Mouse (Mus musculus) testis, adult 2 months (tissue): Measurements from ENCODE around the gene Nt5c2. TPM values are rescaled to one million over a fixed set of nuclear protein-coding genes. Genes with fewer than 3 reads are reported as not detected.

Experiments
- H3K27ac ChIP-seq: fragments of 200-500 bp; 2 replicates; pipeline ENCODE4 v1.5.1; 2012; ENCODE audit warnings: low read depth, low read length; ENCODE audit not compliant: control insufficient read depth, insufficient read depth
- H3K27me3 ChIP-seq: fragments of 200-500 bp; 2 replicates; pipeline ENCODE4 v1.6.1; 2012; ENCODE audit warnings: mild to moderate bottlenecking, low read length, moderate library complexity; ENCODE audit not compliant: control insufficient read depth, insufficient read depth
- H3K36me3 ChIP-seq: fragments of 200-500 bp; 2 replicates; pipeline ENCODE4 v1.6.1; 2012; ENCODE audit warnings: mild to moderate bottlenecking, low read length; ENCODE audit not compliant: control insufficient read depth, insufficient read depth
- H3K4me1 ChIP-seq: fragments of 200-500 bp; 2 replicates; pipeline ENCODE4 v1.6.1; 2012; ENCODE audit warnings: low read length; ENCODE audit not compliant: control insufficient read depth, insufficient read depth
- H3K4me3 ChIP-seq: fragments of 200-500 bp; 2 replicates; pipeline ENCODE4 v1.5.1; 2012; ENCODE audit warnings: low read depth, mild to moderate bottlenecking, low read length, moderate library complexity, mixed read lengths; ENCODE audit not compliant: control insufficient read depth
- CTCF ChIP-seq: fragments of 200-500 bp; IDR thresholded peaks from 2 replicates; pipeline ENCODE4 v1.5.1; 2012; ENCODE audit warnings: low read depth, mild to moderate bottlenecking, inconsistent platforms, low read length, moderate library complexity; ENCODE audit not compliant: control insufficient read depth, insufficient read depth, insufficient replicate concordance
- POLR2A ChIP-seq: fragments of 200-500 bp; IDR thresholded peaks from 2 replicates; pipeline ENCODE4 v1.6.1; 2012; ENCODE audit warnings: low read depth, mild to moderate bottlenecking, inconsistent platforms, low read length, moderate library complexity; ENCODE audit not compliant: control insufficient read depth
- polyA plus RNA-seq: library from polyadenylated mRNA; depleted of rRNA; stranded (reverse); fragments of >200 nt; gene quantifications from 2 replicates; pipeline ENCODE4 v1.2.3, GENCODE M21; 2012

Nt5c2 gene
- polyA plus RNA-seq, 1 experiment: 38.6 TPM

GRCm38 (mm10) chr19:47047236-47047833 is 32.4 kb upstream of the Nt5c2 start:
- H3K4me1 ChIP-seq: peaks cover 3% of the 10 kb centered on the region
- TF ChIP-seq POLR2A (no peak), CTCF (no peak)
- no peaks in the 10 kb centered on the region for H3K27me3 ChIP-seq
- peak overlapping the region; percentile 41 for H3K4me3 ChIP-seq
- no peak overlapping the region for H3K27ac ChIP-seq
- peaks cover 2% of the 10 kb centered on the region for H3K36me3 ChIP-seq

DNA sequence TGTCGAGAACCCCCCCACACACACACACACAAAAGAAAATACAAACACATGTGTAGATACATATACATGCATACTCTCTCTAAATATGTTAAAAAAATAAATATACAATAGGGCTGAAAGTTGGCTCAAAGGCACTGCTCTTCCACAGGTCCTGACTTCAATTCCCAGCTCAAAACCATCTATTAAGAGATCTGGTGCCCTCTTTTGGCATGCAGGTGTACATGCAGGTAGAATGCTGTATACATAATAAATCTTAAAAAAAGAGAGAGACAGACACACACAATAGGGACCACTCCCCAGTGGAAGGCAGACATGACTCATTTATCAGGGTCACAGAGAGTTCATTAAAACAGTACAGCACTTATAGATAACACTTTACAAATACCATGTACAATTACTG is 31.4 kb upstream of the Nt5c2 start:
- peaks cover 3% of the 10 kb centered on the region for H3K4me1 ChIP-seq
- H3K27me3 ChIP-seq: no peaks in the 10 kb centered on the region
- no peak overlapping the region for H3K27ac ChIP-seq
- H3K4me3 ChIP-seq: no peak overlapping the region
- peaks cover 2% of the 10 kb centered on the region for H3K36me3 ChIP-seq
- no peak for TF ChIP-seq POLR2A
- no peak for TF ChIP-seq CTCF

- peaks cover 3% of the 10 kb centered on the region for H3K36me3 ChIP-seq
- no peaks in the 10 kb centered on the region for H3K27me3 ChIP-seq
- H3K27ac ChIP-seq: no peak overlapping the region
- H3K4me3 ChIP-seq: no peak overlapping the region
- no peak for TF ChIP-seq CTCF
- no peak for TF ChIP-seq POLR2A
- no peaks in the 10 kb centered on the region for H3K4me1 ChIP-seq
These were observed 28.7 kb upstream of the Nt5c2 start for GRCm38 (mm10) chr19:47043608-47044007.

DNA sequence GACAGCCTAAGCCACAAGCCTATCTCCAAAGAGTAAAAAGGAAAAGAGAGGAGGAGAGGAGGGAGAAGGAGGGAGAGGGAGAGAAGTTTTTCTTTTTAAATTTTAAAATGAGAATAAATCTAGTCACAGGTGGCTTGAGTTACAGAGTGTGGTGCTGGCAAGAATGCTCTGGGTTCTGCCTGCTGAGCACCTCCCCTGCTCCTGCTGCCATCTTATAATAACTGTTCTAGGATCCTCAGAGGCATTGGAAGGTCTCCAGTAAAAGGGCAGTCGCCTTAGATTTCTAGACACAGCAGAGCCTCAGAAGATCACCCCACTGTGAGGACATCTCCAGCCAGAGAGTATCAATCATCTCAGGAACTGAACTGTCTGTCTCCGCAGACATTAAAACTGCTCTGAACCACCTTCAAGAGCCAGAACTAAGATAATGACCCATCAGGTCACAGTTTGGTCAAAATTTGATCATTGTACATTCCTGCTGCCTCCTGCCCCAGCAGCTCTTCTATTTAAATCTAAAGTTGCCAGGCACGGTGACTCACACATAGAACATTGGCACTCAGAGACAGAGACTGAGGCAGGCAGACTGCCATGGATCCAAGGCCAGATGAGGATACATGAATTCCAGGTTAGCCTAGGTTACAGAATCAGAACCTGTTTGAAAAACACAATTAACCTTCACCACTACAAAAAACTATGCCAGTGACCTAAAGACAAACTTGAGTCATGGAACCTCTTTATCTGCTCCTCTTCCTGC is 25.9 kb upstream of the Nt5c2 start:
- H3K4me3 ChIP-seq: no peak overlapping the region
- TF ChIP-seq CTCF: no peak
- TF ChIP-seq POLR2A: no peak
- H3K27ac ChIP-seq: no peak overlapping the region
- no peaks in the 10 kb centered on the region for H3K27me3 ChIP-seq
- peaks cover 3% of the 10 kb centered on the region for H3K36me3 ChIP-seq
- no peaks in the 10 kb centered on the region for H3K4me1 ChIP-seq

- no peak overlapping the region for H3K4me3 ChIP-seq
- no peak overlapping the region for H3K27ac ChIP-seq
- peaks cover 3% of the 10 kb centered on the region for H3K36me3 ChIP-seq
- H3K27me3 ChIP-seq: no peaks in the 10 kb centered on the region
- no peaks in the 10 kb centered on the region for H3K4me1 ChIP-seq
- TF ChIP-seq CTCF (no peak), POLR2A (no peak)
These were observed 21.6 kb upstream of the Nt5c2 start for GRCm38 (mm10) chr19:47036596-47036995.

- H3K27me3 ChIP-seq: no peaks in the 10 kb centered on the region
- peaks cover 3% of the 10 kb centered on the region for H3K36me3 ChIP-seq
- H3K27ac ChIP-seq: no peak overlapping the region
- H3K4me3 ChIP-seq: no peak overlapping the region
- no peak for TF ChIP-seq POLR2A
- no peak for TF ChIP-seq CTCF
- no peaks in the 10 kb centered on the region for H3K4me1 ChIP-seq
These were observed 20.0 kb upstream of the Nt5c2 start for GRCm38 (mm10) chr19:47034916-47035315.

- no peaks in the 10 kb centered on the region for H3K4me1 ChIP-seq
- no peaks in the 10 kb centered on the region for H3K27me3 ChIP-seq
- TF ChIP-seq CTCF (no peak), POLR2A (no peak)
- no peak overlapping the region for H3K27ac ChIP-seq
- H3K4me3 ChIP-seq: no peak overlapping the region
- H3K36me3 ChIP-seq: peaks cover under 1% of the 10 kb centered on the region
These were observed 16.8 kb upstream of the Nt5c2 start for GRCm38 (mm10) chr19:47031770-47032169.
